Mouse (Mus musculus) hindbrain, postnatal 0 days (tissue): ENCODE measurements around the gene Pcyox1. TPM values are rescaled to one million over a fixed set of nuclear protein-coding genes. Genes with fewer than 3 reads are reported as not detected.

Source experiments
- ATAC-seq: fragments of 200-750 bp; cut with Nextera tagmentation; 2 replicates; pipeline ENCODE4 v1.8.0; 2017; ENCODE audit warnings: mild to moderate bottlenecking, moderate TSS enrichment, moderate library complexity
- DNase-seq: peaks from one replicate; pipeline ENCODE4 v3.0.0-alpha.2; 2015; ENCODE audit warnings: low spot score
- H3K27ac ChIP-seq: fragments of 300-500 bp; sonication (generic); 2 replicates; pipeline ENCODE4 v1.5.1; 2014; ENCODE audit warnings: mild to moderate bottlenecking
- H3K27me3 ChIP-seq: fragments of 300-500 bp; sonication (generic); 2 replicates; pipeline ENCODE4 v1.6.1; 2014; ENCODE audit warnings: low read length, mixed read lengths; ENCODE audit not compliant: insufficient read depth
- H3K36me3 ChIP-seq: fragments of 300-500 bp; sonication (generic); 2 replicates; pipeline ENCODE4 v1.6.1; 2014; ENCODE audit warnings: low read length, mixed read lengths; ENCODE audit not compliant: insufficient read depth
- H3K4me1 ChIP-seq: fragments of 300-500 bp; sonication (generic); 2 replicates; pipeline ENCODE4 v1.6.1; 2014; ENCODE audit warnings: antibody characterized with exemption, low read length, mixed read lengths; ENCODE audit not compliant: insufficient read depth
- H3K4me2 ChIP-seq: fragments of 300-500 bp; sonication (generic); 2 replicates; pipeline ENCODE4 v1.6.1; 2014; ENCODE audit warnings: low read depth, mild to moderate bottlenecking, low read length, moderate library complexity, mixed read lengths
- H3K4me3 ChIP-seq: fragments of 300-500 bp; sonication (generic); 2 replicates; pipeline ENCODE4 v1.5.1; 2014; ENCODE audit warnings: low read length
- H3K9ac ChIP-seq: fragments of 300-500 bp; sonication (generic); replicated peaks from 2 replicates; pipeline ENCODE4 v1.6.1; 2014; ENCODE audit warnings: mild to moderate bottlenecking, low read length, moderate library complexity, mixed read lengths
- H3K9me3 ChIP-seq: fragments of 300-500 bp; sonication (generic); 2 replicates; pipeline ENCODE4 v1.6.1; 2016; ENCODE audit warnings: low read length, mixed read lengths
- CTCF ChIP-seq: IDR thresholded peaks from 2 replicates; pipeline ENCODE4 v1.5.1; 2016; ENCODE audit warnings: antibody characterized with exemption, control low read depth, low read depth
- WGBS: fragments of 180-500 bp; shearing (Covaris S2); extraction: QIAGEN DNeasy Blood & Tissue Kit; methylation state at CpG from one replicate; pipeline ENCODE4 v1.1.7; 2014; 5-methylcytosine and 5-hydroxymethylcytosine counted together
- polyA plus RNA-seq: library from polyadenylated mRNA; unstranded; fragments of >200 nt; fragmentation: Nextera tagmentation; extraction: Ambion mirVana; gene quantifications from 2 replicates; pipeline ENCODE4 v1.2.1, GENCODE M21; 2015
- total RNA-seq: library from RNA; depleted of rRNA; stranded (reverse); fragments of >200 nt; gene quantifications from 2 replicates; pipeline ENCODE4 v1.2.3, GENCODE M21; 2014; rRNA removed

The Pcyox1 gene
- total RNA-seq (74.3 and 80.9 TPM in 2 replicates), polyA plus RNA-seq (102 and 104 TPM in 2 replicates)

DNA sequence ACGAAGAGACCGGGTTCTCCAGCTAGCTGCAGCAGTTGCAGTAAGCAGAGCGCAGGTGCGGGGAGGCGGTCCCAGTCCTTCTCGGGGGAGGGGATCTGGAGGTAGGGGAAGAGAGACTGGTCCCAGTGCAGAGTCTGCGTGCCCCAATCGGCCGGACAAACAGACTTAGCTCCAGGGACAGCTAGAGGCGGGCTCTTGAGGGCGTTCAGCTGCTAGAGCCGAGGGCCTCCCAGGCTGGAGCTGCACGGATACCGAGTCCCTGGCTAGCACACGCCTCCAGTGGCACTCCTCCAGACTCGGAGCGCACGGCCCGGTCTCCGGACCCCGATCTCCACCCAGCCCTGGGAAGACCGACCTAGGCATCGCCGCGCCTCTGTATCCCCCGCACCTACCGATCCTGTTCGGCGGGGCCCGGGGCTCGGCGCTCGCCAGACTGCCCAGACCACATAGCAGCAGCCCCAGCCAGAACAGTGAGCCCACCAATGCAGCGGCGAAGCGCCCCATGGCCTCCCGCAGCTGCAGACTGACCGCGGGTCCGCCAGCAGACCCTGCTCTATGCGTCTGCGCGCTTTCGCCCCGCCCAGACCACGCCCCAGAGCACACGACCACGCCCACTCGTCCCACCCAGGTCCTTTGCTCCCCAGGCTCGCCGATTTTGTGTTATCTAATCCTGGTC is at the start of gene Pcyox1:
Pcyox1 (minus strand) TSS at position 574 of the 676 bp plus-strand sequence.
- TF ChIP-seq CTCF: no peak
- peak within 1 kb of the TSS; percentile 90 for H3K9ac ChIP-seq
- peak within 1 kb of the TSS; percentile 75 for H3K4me2 ChIP-seq
- DNase-seq (peak; percentile 92), ATAC-seq (peak; percentile 95)
- no peaks in the 10 kb centered on the region for H3K27me3 ChIP-seq
- peak within 1 kb of the TSS; percentile 95 for H3K27ac ChIP-seq
- no peaks in the 10 kb centered on the region for H3K9me3 ChIP-seq
- H3K4me3 ChIP-seq: peak within 1 kb of the TSS; percentile 89
- H3K36me3 ChIP-seq: peaks cover 13% of the 10 kb centered on the region; the same call in 1 of the 2 replicates
- WGBS: under 1% methylated on average over 50 of the region's 51 CpGs
- H3K4me1 ChIP-seq: peaks cover 18% of the 10 kb centered on the region; the same call in 1 of the 2 replicates

DNA sequence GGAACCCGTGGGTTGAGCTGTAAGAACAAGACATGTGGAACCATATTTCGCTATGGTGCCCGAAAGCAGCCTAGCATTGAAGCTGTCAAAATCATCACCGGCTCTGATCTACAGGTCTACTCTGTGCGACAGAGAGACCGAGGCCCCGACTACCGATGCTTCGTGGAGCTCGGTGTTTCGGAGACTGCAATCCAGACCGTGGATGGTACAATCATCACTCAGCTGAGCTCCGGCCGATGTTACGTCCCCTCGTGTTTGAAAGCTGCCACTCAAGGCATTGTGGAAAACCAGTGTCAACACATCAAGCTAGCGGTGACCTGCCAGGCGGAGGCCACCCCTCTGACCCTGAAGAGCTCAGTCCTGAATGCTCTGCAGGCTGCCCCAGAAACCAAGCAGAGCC is 48.6 kb upstream of the Pcyox1 start:
- H3K27ac ChIP-seq: no peak overlapping the region
- no peak overlapping the region for H3K4me2 ChIP-seq
- no peaks in the 10 kb centered on the region for H3K27me3 ChIP-seq
- H3K9me3 ChIP-seq: no peaks in the 10 kb centered on the region
- DNase-seq (no peak), ATAC-seq (no peak)
- TF ChIP-seq CTCF: no peak
- no peak overlapping the region for H3K4me3 ChIP-seq
- H3K4me1 ChIP-seq: no peaks in the 10 kb centered on the region
- WGBS: 91% methylated on average over 18 of the region's 18 CpGs
- no peak overlapping the region for H3K9ac ChIP-seq
- peaks cover 43% of the 10 kb centered on the region for H3K36me3 ChIP-seq

DNA sequence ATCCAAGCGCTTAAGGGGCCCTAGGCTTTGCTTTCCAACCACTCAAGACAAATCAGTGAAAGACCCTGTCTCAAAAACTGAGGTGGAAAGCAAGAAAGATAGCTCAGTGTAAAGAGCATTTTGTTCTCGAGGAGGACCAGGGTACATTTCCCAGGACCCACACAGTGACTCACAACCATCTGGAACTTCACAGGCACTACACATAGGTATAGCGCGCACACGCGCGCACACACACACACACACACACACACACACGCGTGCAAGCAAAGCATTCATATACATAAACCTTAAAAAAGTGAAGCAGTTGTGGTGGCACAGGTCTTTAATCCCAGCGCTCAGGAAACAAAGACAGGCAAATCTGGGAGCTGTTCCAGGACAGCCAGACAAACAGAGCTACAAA is 44.6 kb upstream of the Pcyox1 start:
- Histone ChIP-seq H3K9me3 (no peaks in the 10 kb centered on the region), H3K4me1 (peaks cover 7% of the 10 kb centered on the region; the same call in 1 of the 2 replicates), H3K27ac (no peak overlapping the region), H3K4me3 (no peak overlapping the region), H3K36me3 (peaks cover 23% of the 10 kb centered on the region), H3K4me2 (no peak overlapping the region), H3K27me3 (no peaks in the 10 kb centered on the region), H3K9ac (no peak overlapping the region)
- no peak for TF ChIP-seq CTCF
- DNase-seq (no peak), ATAC-seq (no peak)
- WGBS: 89% methylated on average over 10 of the region's 10 CpGs

DNA sequence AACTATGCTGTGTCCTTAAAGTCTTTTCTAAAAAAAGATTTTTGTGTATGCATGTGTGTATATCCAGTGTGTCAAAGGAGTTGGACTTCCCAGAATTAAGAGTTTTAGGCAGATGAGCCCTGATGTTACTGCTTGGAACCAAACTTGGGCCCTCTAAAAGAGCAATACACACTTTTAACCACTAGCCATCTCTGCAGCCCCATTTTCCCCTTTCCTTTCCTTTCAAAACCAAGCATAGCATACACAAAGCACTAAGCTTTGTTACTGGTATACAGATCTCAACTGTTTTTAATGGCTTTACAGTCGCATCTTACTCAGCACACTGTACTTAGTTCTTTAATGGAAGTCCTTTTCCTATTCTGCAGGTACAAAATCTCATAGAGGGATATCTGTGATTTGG is 42.6 kb upstream of the Pcyox1 start:
- ATAC-seq (no peak), DNase-seq (no peak)
- peak overlapping the region; percentile 90 for H3K27ac ChIP-seq
- H3K36me3 ChIP-seq: peaks cover 26% of the 10 kb centered on the region
- peak overlapping the region; percentile 74 for H3K4me3 ChIP-seq
- H3K4me2 ChIP-seq: peak overlapping the region; percentile 88
- H3K27me3 ChIP-seq: no peaks in the 10 kb centered on the region
- peaks cover 7% of the 10 kb centered on the region; the same call in 1 of the 2 replicates for H3K4me1 ChIP-seq
- no peaks in the 10 kb centered on the region for H3K9me3 ChIP-seq
- WGBS: 91% methylated on average over 1 of the region's 1 CpGs
- peak overlapping the region; percentile 79 for H3K9ac ChIP-seq
- no peak for TF ChIP-seq CTCF

DNA sequence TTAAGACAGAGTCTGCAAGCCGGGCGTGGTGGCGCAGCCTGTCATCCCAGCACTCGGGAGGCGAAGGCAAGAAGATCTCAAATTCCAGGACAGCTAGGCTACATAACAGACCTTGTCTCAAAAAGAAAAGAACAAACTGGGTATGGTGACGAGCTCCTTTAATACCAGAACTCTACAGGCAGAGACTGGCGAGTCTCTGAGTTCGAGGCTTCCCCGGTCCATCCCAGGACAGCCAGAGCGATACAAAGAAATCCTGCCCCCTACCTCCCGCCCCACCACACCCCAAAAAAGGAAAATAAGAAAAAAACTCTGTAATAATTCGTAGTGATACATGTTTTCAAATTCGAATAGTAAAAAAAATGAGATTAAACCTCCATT is 42.2 kb upstream of the Pcyox1 start:
- ATAC-seq: no peak
- 4% methylated on average over 13 of the region's 13 CpGs for WGBS
- H3K4me2 ChIP-seq: peak overlapping the region; percentile 88
- H3K27ac ChIP-seq: peak overlapping the region; percentile 90
- no peaks in the 10 kb centered on the region for H3K27me3 ChIP-seq
- peak overlapping the region; percentile 79 for H3K9ac ChIP-seq
- TF ChIP-seq CTCF: no peak
- H3K36me3 ChIP-seq: peaks cover 22% of the 10 kb centered on the region
- H3K9me3 ChIP-seq: no peaks in the 10 kb centered on the region
- H3K4me3 ChIP-seq: peak overlapping the region; percentile 74
- no peak for DNase-seq
- peaks cover 7% of the 10 kb centered on the region; the same call in 1 of the 2 replicates for H3K4me1 ChIP-seq

DNA sequence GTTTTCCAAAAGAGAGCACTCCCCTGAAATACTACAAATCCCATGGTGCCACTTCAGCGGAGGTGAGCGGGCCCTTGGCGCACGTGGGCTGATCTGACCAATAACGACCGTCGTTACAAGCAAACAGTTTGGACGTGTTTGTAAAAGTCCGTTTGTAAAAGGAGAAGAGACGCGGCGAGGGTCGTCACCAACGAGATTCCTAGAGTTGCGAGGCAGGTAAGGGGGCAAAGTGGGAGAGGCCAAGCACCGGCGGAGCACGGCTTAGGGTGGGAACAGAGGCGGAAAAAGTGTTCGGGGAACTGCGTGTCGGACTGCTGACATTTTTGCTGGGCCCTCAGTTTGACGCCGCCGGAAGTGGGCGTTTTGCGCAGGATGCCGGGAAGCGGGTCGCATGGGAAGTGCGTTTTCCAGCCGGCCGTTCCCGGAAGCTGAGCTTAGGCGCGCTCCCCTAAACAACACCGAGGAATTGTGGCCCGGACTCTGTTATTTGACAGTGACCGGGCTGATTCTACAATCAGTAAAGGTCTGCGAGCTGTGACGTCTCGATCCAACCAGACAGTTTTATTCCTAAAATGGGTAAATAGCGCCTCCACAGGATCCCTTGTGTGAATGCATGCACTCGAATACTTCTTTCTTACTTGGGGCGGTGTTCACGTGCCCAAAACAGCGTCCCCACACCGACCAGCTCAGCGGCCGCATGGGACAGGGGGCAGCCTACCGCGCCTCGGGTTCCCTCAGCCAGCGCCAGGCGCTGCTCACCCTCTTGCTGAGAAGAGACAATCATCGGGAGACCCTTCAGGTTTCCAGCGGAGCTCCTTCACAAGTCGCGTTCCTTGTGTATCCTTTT is 41.5 kb upstream of the Pcyox1 start, which contains the start of gene C87436:
C87436 (plus strand) TSS at position 103 of the 847 bp plus-strand sequence.
- no peaks in the 10 kb centered on the region for H3K9me3 ChIP-seq
- peak within 1 kb of the TSS; percentile 74 for H3K4me3 ChIP-seq
- H3K9ac ChIP-seq: peak within 1 kb of the TSS; percentile 79
- H3K36me3 ChIP-seq: peaks cover 16% of the 10 kb centered on the region
- peak; percentile 70 for TF ChIP-seq CTCF
- under 1% methylated on average over 59 of the region's 59 CpGs for WGBS
- peak; percentile 97 for ATAC-seq
- H3K4me1 ChIP-seq: peaks cover 7% of the 10 kb centered on the region; the same call in 1 of the 2 replicates
- peak within 1 kb of the TSS; percentile 88 for H3K4me2 ChIP-seq
- H3K27me3 ChIP-seq: no peaks in the 10 kb centered on the region
- DNase-seq: peak; percentile 97
- peak within 1 kb of the TSS; percentile 90 for H3K27ac ChIP-seq
